Mouse (Mus musculus): ENCODE data around the gene Zfp523.
"Not testable (repeated sequence)": the region's sequence is repeated elsewhere in the genome, so short reads cannot be mapped to it uniquely, and the experiment has no call there.

Zfp523 gene

DNA sequence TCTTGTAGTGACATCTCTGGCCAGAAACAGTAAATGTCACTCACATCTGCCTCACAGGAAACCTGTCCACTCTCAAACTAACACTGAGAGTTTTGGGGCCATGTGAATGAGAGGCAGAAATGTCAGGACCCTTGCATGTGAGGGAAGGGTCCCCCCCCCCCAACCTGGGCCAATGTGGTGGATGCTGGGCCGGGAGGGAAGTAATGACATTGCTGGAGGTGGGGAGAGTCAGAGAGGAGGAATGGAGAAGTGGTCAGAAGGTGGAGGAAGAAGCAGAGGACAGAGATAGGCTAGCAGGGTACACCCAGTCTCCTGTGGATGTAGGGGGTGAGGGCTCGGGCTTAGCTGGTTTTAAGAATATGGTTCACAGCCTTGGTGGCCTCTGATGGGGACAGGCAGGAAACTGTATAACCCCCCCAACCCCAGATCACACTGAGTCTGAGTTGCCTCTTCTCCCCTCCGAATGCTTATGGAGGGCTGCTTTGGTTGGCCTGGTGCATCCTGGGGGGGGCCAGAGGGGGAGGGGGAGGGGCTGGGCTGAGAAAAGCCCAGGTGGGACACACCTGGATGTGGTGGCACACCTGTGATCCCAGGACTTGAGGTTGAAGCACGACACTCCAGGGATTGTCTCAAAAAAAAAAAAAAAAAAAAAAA is 32.7 kb downstream of the Zfp523 start:
- DNase-seq (ENCODE audit: low spot score), result no peak

GRCm38 (mm10) chr17:28211921-28212341 is 35.0 kb downstream of the Zfp523 start:
- peak; percentile 47 for DNase-seq (ENCODE audit: low spot score)

DNA sequence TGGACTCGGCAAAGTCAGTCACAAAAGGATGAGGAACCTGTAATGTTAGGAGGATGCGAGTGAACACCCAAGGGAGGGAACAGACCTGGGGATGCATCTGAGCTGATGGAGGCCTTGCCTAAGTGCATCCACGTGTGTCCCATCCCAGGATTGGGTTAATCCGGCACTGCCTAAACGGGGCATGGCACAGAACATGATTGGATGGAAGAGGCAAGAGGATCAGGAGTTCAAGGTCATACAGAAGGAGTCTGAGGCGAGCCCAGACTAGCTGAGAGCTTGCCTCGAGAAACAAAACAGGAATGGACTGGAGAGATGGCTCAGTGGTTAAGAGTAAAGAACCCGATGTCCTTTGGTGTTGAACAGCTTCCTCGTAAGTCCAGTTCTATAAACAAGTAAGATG is 35.5 kb downstream of the Zfp523 start:
- no peak for DNase-seq (ENCODE audit: low spot score)

DNA sequence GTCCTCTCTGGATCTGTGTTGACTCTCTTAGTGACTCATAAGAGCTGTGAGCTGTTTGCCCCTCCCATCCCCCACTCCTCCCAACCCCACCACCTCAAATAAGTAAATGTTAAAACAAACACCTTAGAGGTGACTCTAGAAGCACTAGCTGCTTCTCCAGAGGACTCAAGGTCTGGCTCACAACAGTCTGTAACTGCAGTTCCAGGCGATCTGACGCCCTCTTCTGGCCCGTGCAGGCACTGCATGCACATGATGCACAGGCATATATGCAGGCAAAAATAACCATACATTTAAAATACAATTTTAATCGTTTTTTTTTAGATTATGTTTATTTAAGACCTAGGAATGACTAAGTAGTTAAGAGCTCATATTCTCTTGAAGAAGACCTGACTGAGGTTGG is 36.3 kb downstream of the Zfp523 start:
- DNase-seq (ENCODE audit: low spot score), result no peak

GRCm38 (mm10) chr17:28216791-28217190 is 39.9 kb downstream of the Zfp523 start:
- DNase-seq (ENCODE audit: low spot score), result no peak

GRCm38 (mm10) chr17:28217721-28218649 is 41.1 kb downstream of the Zfp523 start:
- DNase-seq (ENCODE audit: low spot score), result peak; percentile 51

GRCm38 (mm10) chr17:28222463-28222862 is 45.5 kb downstream of the Zfp523 start:
- DNase-seq (ENCODE audit: low spot score), result not testable (repeated sequence)

DNA sequence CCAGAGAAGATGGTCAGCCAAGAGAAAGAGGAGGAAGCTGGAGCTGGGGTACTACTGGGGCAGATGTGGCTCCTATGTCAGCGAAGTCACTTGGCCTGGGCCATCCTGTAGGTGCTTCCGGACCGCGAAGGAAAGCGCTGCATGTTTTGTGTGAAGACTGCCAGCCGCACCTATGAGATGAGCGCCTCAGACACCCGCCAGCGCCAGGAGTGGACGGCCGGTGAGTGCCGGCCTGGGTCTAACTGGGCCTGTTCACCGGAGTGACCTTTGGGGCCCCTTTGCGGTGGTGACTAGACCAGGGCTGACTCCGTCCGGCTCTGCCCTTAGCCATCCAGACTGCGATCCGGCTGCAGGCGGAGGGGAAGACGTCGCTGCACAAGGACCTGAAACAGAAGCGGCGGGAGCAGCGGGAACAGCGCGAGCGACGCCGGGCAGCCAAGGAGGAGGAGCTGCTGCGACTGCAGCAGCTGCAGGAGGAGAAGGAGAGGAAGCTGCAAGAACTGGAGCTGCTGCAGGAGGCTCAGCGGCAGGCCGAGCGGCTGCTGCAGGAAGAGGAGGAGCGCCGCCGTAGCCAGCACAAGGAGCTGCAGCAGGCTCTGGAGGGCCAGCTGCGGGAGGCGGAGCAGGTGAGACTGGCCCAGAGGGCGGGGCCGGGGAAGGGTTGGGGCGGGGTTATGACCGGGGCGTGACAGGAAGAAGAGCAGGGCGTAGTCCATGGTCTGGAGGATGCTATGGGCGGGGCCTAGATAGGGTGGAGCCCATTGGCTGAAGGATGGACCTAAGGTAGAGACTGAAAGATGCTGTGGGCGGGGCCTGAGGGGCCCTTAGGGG is 46.8 kb downstream of the Zfp523 start:
- peak; percentile 80 for DNase-seq (ENCODE audit: low spot score)

GRCm38 (mm10) chr17:28224615-28225014 is 47.7 kb downstream of the Zfp523 start:
- no peak for DNase-seq (ENCODE audit: low spot score)

GRCm38 (mm10) chr17:28226014-28226413 is 49.1 kb downstream of the Zfp523 start:
- peak; percentile 69 for DNase-seq (ENCODE audit: low spot score)

GRCm38 (mm10) chr17:28230486-28230885 is 53.6 kb downstream of the Zfp523 start:
- DNase-seq (ENCODE audit: low spot score), result no peak

DNA sequence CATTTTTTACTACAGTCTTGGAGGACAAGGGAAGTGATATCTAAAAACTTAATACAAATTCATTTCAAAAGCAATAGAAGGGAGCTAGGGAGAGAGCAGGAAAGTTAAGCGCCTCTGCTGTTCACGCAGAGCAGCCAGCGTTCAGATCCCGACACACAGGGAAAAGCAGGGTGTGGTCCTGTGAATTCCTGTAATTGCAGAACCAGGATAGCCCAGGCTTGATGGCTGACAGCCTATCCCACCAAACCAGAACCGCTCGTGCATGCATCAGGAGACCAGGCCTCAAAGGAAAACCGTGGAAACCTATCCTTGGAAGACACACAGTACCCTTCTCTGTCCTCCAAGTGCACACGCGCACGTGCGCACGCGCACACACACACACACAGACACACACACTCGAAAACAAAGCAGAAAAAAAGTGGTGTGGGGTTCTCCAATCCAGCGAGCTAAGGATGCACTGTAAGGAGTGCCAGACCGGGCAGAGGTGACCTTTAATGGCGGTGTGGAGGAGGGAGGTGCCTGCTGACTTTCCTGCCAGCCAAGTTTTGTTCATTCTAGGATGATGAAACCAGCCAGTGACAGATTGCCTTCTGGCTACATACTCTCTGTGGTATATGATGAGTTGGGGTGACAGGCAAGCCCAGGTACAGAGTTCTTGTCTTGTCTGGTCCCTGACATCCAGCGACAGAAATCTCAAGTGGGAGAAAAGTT is 54.3 kb downstream of the Zfp523 start:
- no peak for DNase-seq (ENCODE audit: low spot score)

GRCm38 (mm10) chr17:28232475-28233060 is 55.6 kb downstream of the Zfp523 start, which contains the start of gene Ppard:
Ppard (plus strand) TSS chr17:28232700.
- DNase-seq (ENCODE audit: low spot score), result peak; percentile 95

DNA sequence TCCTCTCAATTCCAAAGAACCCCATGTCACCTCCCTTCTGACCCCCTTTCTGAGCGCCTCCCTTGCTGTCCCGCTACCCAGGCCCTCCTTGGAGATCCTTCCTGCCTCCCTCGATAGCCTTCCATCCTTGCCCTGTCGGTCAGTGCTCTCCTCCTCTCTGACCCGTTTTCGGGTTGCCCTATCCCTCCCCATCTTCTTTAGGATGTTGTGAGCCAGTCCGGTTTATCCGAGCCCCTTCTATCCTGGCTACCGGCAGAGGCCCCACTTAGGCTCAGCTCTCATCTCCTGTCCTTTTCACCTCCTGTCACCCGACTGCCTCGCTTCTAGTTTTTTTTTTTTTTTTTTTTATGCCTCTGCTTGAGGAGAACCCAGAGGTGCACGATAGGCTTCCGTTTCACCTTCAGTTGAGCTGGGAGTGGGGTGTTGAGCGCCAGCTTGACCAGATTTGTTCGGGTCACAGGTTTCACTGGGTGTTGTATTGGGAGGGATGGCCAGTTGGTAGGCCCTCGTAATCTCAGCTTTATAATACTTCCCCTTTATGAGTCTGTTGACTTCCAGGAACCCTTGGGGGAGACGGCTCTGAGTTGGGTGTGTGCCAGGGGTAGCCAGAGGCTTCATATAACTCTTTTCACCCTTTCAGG is 56.3 kb downstream of the Zfp523 start:
- DNase-seq (ENCODE audit: low spot score), result peak; percentile 29

DNA sequence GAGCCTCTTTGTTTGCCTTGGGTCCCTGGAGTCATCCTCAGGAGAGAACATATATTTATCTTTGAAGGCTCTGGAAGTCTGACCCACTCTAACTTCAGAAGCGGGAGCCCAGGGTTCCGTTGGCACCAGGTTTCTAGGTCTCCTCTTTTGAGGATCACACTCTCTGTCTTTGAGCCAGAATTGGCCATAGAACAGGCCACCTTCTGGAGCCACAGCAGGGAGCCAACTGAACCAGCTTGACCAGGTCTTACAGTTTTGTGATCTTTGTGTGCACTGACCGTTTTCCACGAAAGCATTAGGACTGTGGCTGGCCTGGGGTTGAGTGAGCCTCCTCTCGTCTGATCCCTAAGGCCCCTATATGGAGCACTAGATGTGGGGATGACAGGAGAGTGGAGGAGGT is 57.7 kb downstream of the Zfp523 start:
- DNase-seq (ENCODE audit: low spot score), result no peak

DNA sequence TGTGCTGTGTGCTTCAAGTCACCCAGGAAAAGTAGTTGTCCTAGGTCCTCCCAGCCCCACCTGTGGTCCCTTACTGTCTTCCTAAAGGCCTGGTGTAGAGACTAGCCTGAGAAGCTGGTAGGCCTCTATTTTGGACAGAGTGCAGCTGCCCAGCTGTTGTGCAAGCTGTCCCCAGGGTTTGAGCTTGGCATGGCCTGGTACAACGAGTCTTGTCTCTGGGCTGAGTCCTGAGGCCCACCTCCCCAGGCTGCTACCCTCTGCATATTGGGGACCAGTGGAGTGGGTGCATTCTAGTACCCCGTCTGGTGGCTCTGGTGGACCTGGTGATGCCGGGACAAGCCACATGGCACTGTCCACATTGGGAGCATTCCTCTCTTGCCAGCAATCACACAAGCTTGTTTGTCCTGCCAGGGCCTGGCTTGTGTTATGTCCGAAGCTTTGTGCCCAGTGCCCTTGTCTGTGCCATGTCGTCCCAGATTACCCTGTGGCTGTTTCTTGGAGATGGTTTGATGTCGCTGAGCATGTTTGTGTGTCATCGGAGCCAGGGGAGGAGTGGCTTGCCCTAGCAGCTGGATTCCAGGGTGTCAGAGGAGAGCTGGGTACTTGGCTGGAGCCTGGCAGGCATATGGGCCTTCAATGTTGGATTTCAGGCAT is 59.2 kb downstream of the Zfp523 start:
- no peak for DNase-seq (ENCODE audit: low spot score)

GRCm38 (mm10) chr17:28236636-28237015 is 59.7 kb downstream of the Zfp523 start:
- no peak for DNase-seq (ENCODE audit: low spot score)

DNA sequence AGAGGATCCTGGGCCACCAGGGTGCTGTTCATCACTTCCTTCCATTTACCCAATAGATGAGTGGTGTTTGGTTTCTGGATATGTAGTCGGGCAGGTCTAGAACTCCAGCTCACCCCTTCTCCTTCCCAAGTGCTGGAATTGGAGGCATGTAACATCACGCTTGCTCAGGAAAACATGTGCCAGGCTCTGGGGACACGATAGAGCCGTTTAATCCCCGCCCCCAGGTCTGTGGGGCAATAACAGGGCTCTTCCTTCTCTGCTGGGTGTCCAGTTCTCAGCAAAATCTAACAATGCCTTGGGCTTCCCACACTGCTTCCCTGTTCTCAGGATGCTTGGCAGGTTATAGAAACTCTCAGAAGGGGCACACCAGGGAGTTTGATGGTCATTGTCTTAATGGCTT is 60.4 kb downstream of the Zfp523 start:
- DNase-seq (ENCODE audit: low spot score), result no peak

- DNase-seq (ENCODE audit: low spot score), result no peak
Measured at GRCm38 (mm10) chr17:28237874-28238273, 60.9 kb downstream of the Zfp523 start.

DNA sequence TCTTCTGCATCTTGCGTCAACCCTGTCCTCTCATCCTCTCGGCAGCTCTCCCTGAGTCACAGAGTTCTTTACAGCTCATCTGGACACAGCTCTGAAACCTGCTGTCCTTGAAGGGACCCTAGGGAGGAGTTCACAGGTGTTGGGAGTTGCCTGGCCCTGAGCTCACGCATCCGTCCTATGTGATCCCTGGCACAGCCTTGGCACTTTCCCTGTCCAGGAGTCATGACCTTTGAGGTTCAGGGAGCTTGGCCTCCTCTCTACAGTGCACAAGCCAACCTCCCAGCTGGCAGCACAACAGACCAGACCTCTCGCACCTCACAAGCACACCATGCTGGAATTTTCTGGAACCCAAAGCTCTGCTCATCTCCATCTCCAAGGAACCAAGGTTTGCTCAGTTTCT is 63.9 kb downstream of the Zfp523 start:
- no peak for DNase-seq (ENCODE audit: low spot score)
